Mouse (Mus musculus) heart, adult 10 weeks (tissue): Measurements from ENCODE around the gene Vgf. TPM values are rescaled to one million over a fixed set of nuclear protein-coding genes. Genes with fewer than 3 reads are reported as not detected.

Experiments
- polyA plus RNA-seq: library from polyadenylated mRNA; stranded (reverse); fragments of 350-450 nt; fragmentation: Illumina TruSeq; extraction: RNeasy Lipid Tissue Mini Kit (QIAGEN cat#74804); gene quantifications from one replicate; pipeline ENCODE4 v1.2.3, GENCODE M21; 2014; ENCODE audit warnings: low read depth, low replicate concordance

Vgf gene
- polyA plus RNA-seq = not detected

GRCm38 (mm10) chr5:137026092-137026491 is at the start of gene Vgf:
Gene Vgf (plus strand): TSS chr5:137026392.

GRCm38 (mm10) chr5:136986695-136987137 is 39.5 kb upstream of the Vgf start, which contains the start of gene Plod3:
Gene Plod3 (plus strand): TSS chr5:136987019.

GRCm38 (mm10) chr5:136987934-136988271 is 38.3 kb upstream of the Vgf start, which contains the start of gene Znhit1:
Gene Znhit1 (minus strand): TSS chr5:136988021.

DNA sequence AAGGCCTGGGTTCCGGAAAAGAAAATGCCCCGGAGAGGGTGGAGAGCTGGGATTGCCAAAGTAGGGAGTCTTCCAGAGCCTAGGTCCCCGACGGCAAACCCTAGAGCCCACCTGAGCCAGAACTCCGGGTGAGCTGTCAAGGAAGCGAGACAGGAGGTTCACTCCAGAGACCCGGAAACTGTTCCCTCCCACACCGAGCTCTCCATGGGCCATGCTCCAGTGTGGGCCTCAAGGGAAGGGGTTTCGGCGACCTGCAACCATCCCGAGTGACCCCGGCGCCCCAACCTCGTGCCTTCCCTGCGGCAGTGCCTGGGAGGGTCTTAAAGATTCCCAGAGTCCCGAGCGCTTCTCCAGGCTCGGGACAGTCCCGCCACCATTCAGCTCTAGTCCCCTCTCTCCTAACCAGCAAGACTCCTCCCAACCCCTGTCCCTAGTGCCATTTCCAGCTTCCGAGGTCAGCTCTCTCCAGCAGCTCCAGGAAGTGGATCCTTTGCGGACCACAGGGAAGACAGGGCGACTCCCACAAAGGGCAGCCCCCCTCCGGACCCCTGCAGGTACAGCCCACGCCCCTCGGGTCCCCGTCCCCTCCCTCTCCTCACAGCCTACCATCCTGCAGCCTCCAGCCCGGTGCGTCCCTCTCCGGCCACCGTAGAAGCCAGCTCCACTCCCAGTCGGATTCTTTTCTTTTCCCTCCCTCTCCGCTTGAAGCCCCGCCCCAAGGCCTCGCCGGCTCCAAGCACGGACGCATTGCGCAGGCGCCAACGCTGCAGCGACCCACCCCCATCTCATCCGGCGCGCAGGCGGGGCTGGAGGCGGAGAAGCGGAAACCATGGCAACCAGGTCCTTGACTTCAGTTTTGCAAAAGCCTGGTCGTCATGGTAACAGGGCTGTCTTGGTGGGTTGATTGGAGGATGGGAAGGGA is 19.5 kb downstream of the Vgf start, which contains the start of gene Ap1s1:
Gene Ap1s1 (minus strand): TSS at position 734 of the 922 bp plus-strand sequence.

GRCm38 (mm10) chr5:137072079-137072960 is 46.1 kb downstream of the Vgf start, which contains the start of gene Serpine1:
Gene Serpine1 (minus strand): TSS chr5:137072268.

Other genes starting within 250 kb of the Vgf start
- gene Col26a1, start 143.2 kb upstream of the Vgf start, polyA plus RNA-seq = 0.21 TPM
- gene Ift22, start 118.2 kb upstream of the Vgf start, polyA plus RNA-seq = 9.9 TPM
- gene Fis1, start 73.1 kb upstream of the Vgf start, polyA plus RNA-seq = 165 TPM
- 11.8 TPM for gene Cldn15, start 59.8 kb upstream of the Vgf start, polyA plus RNA-seq
- gene Plod3, start 39.4 kb upstream of the Vgf start, polyA plus RNA-seq = 26.7 TPM
- 75.9 TPM for gene Znhit1, start 38.4 kb upstream of the Vgf start, polyA plus RNA-seq
- gene Ap1s1, start 19.7 kb downstream of the Vgf start, polyA plus RNA-seq = 49.5 TPM
- gene Serpine1, start 45.9 kb downstream of the Vgf start, polyA plus RNA-seq = 15.7 TPM
- 12.1 TPM for gene Trim56, start 89.8 kb downstream of the Vgf start, polyA plus RNA-seq
- not detected for gene Muc3, start 122.9 kb downstream of the Vgf start, polyA plus RNA-seq
- gene Muc3a, start 186.0 kb downstream of the Vgf start, polyA plus RNA-seq = 0.24 TPM